Mouse (Mus musculus) MEL-GATA-1-ER (cell line): ENCODE data around the gene Ovca2.

ENCODE experiments used
- DNase-seq: peaks from one replicate; pipeline ENCODE4 v3.0.0-alpha.2; 2012; ENCODE audit warnings: low read depth; ENCODE audit errors: extremely low read depth

The Ovca2 gene

GRCm38 (mm10) chr11:75178672-75179208, at the start of gene Ovca2:
Ovca2 (minus strand) TSS chr11:75178835.
- no peak for DNase-seq

- no peak for DNase-seq
These were observed 49.0 kb upstream of the Ovca2 start for GRCm38 (mm10) chr11:75227632-75228031.

GRCm38 (mm10) chr11:75224835-75225234, 46.2 kb upstream of the Ovca2 start:
- no peak for DNase-seq

GRCm38 (mm10) chr11:75224062-75224461, 45.4 kb upstream of the Ovca2 start:
- no peak for DNase-seq

- no peak for DNase-seq
These were observed 42.0 kb upstream of the Ovca2 start for GRCm38 (mm10) chr11:75220517-75221145.

- no peak for DNase-seq
These were observed 41.5 kb upstream of the Ovca2 start for GRCm38 (mm10) chr11:75220115-75220514.

- no peak for DNase-seq
These were observed 35.7 kb upstream of the Ovca2 start for GRCm38 (mm10) chr11:75214081-75214950.

GRCm38 (mm10) chr11:75213372-75214080, 34.9 kb upstream of the Ovca2 start:
- DNase-seq = no peak

- DNase-seq = no peak
These were observed 34.2 kb upstream of the Ovca2 start for GRCm38 (mm10) chr11:75212876-75213275.

GRCm38 (mm10) chr11:75212031-75212667, 33.5 kb upstream of the Ovca2 start:
- DNase-seq = no peak

- DNase-seq = no peak
These were observed 32.1 kb upstream of the Ovca2 start for GRCm38 (mm10) chr11:75210755-75211154.

- no peak for DNase-seq
These were observed 31.5 kb upstream of the Ovca2 start for GRCm38 (mm10) chr11:75210093-75210492.

- DNase-seq = no peak
These were observed 30.7 kb upstream of the Ovca2 start for GRCm38 (mm10) chr11:75209363-75209762.

- DNase-seq = no peak
These were observed 27.7 kb upstream of the Ovca2 start for GRCm38 (mm10) chr11:75206347-75206746.

GRCm38 (mm10) chr11:75204472-75204871, 25.8 kb upstream of the Ovca2 start:
- DNase-seq = no peak

- no peak for DNase-seq
These were observed 25.3 kb upstream of the Ovca2 start for GRCm38 (mm10) chr11:75203926-75204325.

GRCm38 (mm10) chr11:75201721-75202120, 23.1 kb upstream of the Ovca2 start:
- DNase-seq = no peak

GRCm38 (mm10) chr11:75200935-75201334, 22.3 kb upstream of the Ovca2 start:
- no peak for DNase-seq

GRCm38 (mm10) chr11:75199951-75200350, 21.3 kb upstream of the Ovca2 start:
- no peak for DNase-seq

GRCm38 (mm10) chr11:75198792-75199191, 20.2 kb upstream of the Ovca2 start:
- no peak for DNase-seq

- no peak for DNase-seq
These were observed 19.3 kb upstream of the Ovca2 start for GRCm38 (mm10) chr11:75197956-75198355.
